Comparison of ENCODE assay signal across 15 mouse cellular contexts in genomic region chr8:44704595-44705265, GRCm38 (mm10).
"Had no signal": no experiment of that assay in that cellular context is flagged by ENCODE, and none has a peak within 500 bp of the region (broad histone marks: within the 10 kb centered on the region; RNA-seq: fewer than 3 reads in every experiment).

No protein-coding gene starts in this region.

- H3K4me3 ChIP-seq: layer of hippocampus, adult 2 months; limb, embryonic 10.5 days; limb, embryonic 13.5 days; liver, embryonic 15.5 days had no signal

- H3K9ac ChIP-seq: limb, embryonic 13.5 days; liver, embryonic 15.5 days had no signal

- H3K4me2 ChIP-seq: limb, embryonic 13.5 days; liver, embryonic 11.5 days; liver, embryonic 15.5 days had no signal

- H3K9me3 ChIP-seq: limb, embryonic 10.5 days; limb, embryonic 13.5 days; liver, embryonic 15.5 days had no signal

- H3K36me3 ChIP-seq: limb, embryonic 10.5 days; limb, embryonic 13.5 days; liver, embryonic 15.5 days had no signal

- H3K27me3 ChIP-seq: liver, embryonic 15.5 days had no signal

- DNase-seq: kidney, adult 18-20 months; kidney, adult 9 months; kidney, postnatal 14 days; kidney, postnatal 4 days; layer of hippocampus, adult 9-11 months; lung, adult 2 months; lung, postnatal 10 days; midbrain, embryonic 14.5 days; thymus, postnatal 25 days had no signal

- H3K4me1 ChIP-seq: liver, embryonic 15.5 days had no signal

- H3K27ac ChIP-seq: layer of hippocampus, adult 2 months; limb, embryonic 10.5 days; limb, embryonic 13.5 days; liver, embryonic 15.5 days; macrophage had no signal
